Mouse (Mus musculus): ENCODE data around the gene Sept9. TPM values are rescaled to one million over a fixed set of nuclear protein-coding genes. Genes with fewer than 3 reads are reported as not detected.

Sept9 gene
- polyA plus RNA-seq, 1 experiment: 0.37 TPM

GRCm38 (mm10) chr11:117363918-117364317 is 164.5 kb downstream of the Sept9 start:
- TF ChIP-seq TAL1 (IDR thresholded peaks at IDR 0.05; ENCODE audit: low read length) (no peak), GATA1 (IDR thresholded peaks at IDR 0.05; ENCODE audit: low read length) (no peak)
- Histone ChIP-seq H3K4me3 (replicated peaks) (no peak overlapping the region), H3K9me3 (ENCODE audit: control insufficient read depth, low read length) (no peaks in the 10 kb centered on the region), H3K4me1 (ENCODE audit: control insufficient read depth) (no peaks in the 10 kb centered on the region), H3K36me3 (ENCODE audit: control insufficient read depth) (peaks cover 7% of the 10 kb centered on the region), H3K27me3 (ENCODE audit: control insufficient read depth) (no peaks in the 10 kb centered on the region)

- Histone ChIP-seq H3K9me3 (ENCODE audit: control insufficient read depth, low read length) (no peaks in the 10 kb centered on the region), H3K4me3 (replicated peaks) (no peak overlapping the region), H3K4me1 (ENCODE audit: control insufficient read depth) (no peaks in the 10 kb centered on the region), H3K27me3 (ENCODE audit: control insufficient read depth) (no peaks in the 10 kb centered on the region), H3K36me3 (ENCODE audit: control insufficient read depth) (peaks cover 5% of the 10 kb centered on the region)
- no peak for TF ChIP-seq GATA1 (IDR thresholded peaks at IDR 0.05; ENCODE audit: low read length)
- no peak for TF ChIP-seq TAL1 (IDR thresholded peaks at IDR 0.05; ENCODE audit: low read length)
Observed at GRCm38 (mm10) chr11:117366426-117366825, 167.0 kb downstream of the Sept9 start.

GRCm38 (mm10) chr11:117366861-117367357 is 167.4 kb downstream of the Sept9 start:
- no peaks in the 10 kb centered on the region for H3K27me3 ChIP-seq (ENCODE audit: control insufficient read depth)

GRCm38 (mm10) chr11:117367937-117368336 is 168.5 kb downstream of the Sept9 start:
- no peak for TF ChIP-seq GATA1 (IDR thresholded peaks at IDR 0.05; ENCODE audit: low read length)
- TF ChIP-seq TAL1 (IDR thresholded peaks at IDR 0.05; ENCODE audit: low read length): no peak
- Histone ChIP-seq H3K4me3 (replicated peaks) (no peak overlapping the region), H3K27me3 (ENCODE audit: control insufficient read depth) (no peaks in the 10 kb centered on the region)

More at GRCm38 (mm10) chr11:117366861-117367357, 167.4 kb downstream of the Sept9 start:
- no peak overlapping the region for H3K4me3 ChIP-seq (replicated peaks)
- peaks cover under 1% of the 10 kb centered on the region for H3K36me3 ChIP-seq (ENCODE audit: control insufficient read depth)
- H3K4me1 ChIP-seq (ENCODE audit: control insufficient read depth): no peaks in the 10 kb centered on the region
- TF ChIP-seq TAL1 (IDR thresholded peaks at IDR 0.05; ENCODE audit: low read length): no peak
- TF ChIP-seq GATA1 (IDR thresholded peaks at IDR 0.05; ENCODE audit: low read length): no peak
- H3K9me3 ChIP-seq (ENCODE audit: control insufficient read depth, low read length): no peaks in the 10 kb centered on the region

GRCm38 (mm10) chr11:117369347-117369746 is 169.9 kb downstream of the Sept9 start:
- H3K9me3 ChIP-seq (ENCODE audit: control insufficient read depth, low read length): no peaks in the 10 kb centered on the region
- TF ChIP-seq GATA1 (IDR thresholded peaks at IDR 0.05; ENCODE audit: low read length) (no peak), TAL1 (IDR thresholded peaks at IDR 0.05; ENCODE audit: low read length) (no peak)
- H3K4me1 ChIP-seq (ENCODE audit: control insufficient read depth): no peaks in the 10 kb centered on the region
- no peaks in the 10 kb centered on the region for H3K27me3 ChIP-seq (ENCODE audit: control insufficient read depth)
- no peaks in the 10 kb centered on the region for H3K36me3 ChIP-seq (ENCODE audit: control insufficient read depth)
- no peak overlapping the region for H3K4me3 ChIP-seq (replicated peaks)

More at GRCm38 (mm10) chr11:117367937-117368336, 168.5 kb downstream of the Sept9 start:
- no peaks in the 10 kb centered on the region for H3K4me1 ChIP-seq (ENCODE audit: control insufficient read depth)
- H3K9me3 ChIP-seq (ENCODE audit: control insufficient read depth, low read length): no peaks in the 10 kb centered on the region
- no peaks in the 10 kb centered on the region; the same call in 1 of the 2 replicates for H3K36me3 ChIP-seq (ENCODE audit: control insufficient read depth)

GRCm38 (mm10) chr11:117370262-117370850 is 170.9 kb downstream of the Sept9 start:
- Histone ChIP-seq H3K4me3 (replicated peaks) (no peak overlapping the region), H3K27me3 (ENCODE audit: control insufficient read depth) (no peaks in the 10 kb centered on the region), H3K36me3 (ENCODE audit: control insufficient read depth) (no peaks in the 10 kb centered on the region), H3K9me3 (ENCODE audit: control insufficient read depth, low read length) (no peaks in the 10 kb centered on the region), H3K4me1 (ENCODE audit: control insufficient read depth) (no peaks in the 10 kb centered on the region)
- TF ChIP-seq GATA1 (IDR thresholded peaks at IDR 0.05; ENCODE audit: low read length) (no peak), TAL1 (IDR thresholded peaks at IDR 0.05; ENCODE audit: low read length) (no peak)

GRCm38 (mm10) chr11:117372537-117372936 is 173.1 kb downstream of the Sept9 start:
- no peak for TF ChIP-seq TAL1 (IDR thresholded peaks at IDR 0.05; ENCODE audit: low read length)
- TF ChIP-seq GATA1 (IDR thresholded peaks at IDR 0.05; ENCODE audit: low read length): no peak
- H3K27me3 ChIP-seq (ENCODE audit: control insufficient read depth): no peaks in the 10 kb centered on the region; the same call in 1 of the 2 replicates

GRCm38 (mm10) chr11:117373195-117373594 is 173.7 kb downstream of the Sept9 start:
- TF ChIP-seq GATA1 (IDR thresholded peaks at IDR 0.05; ENCODE audit: low read length) (no peak), TAL1 (IDR thresholded peaks at IDR 0.05; ENCODE audit: low read length) (no peak)
- H3K4me1 ChIP-seq (ENCODE audit: control insufficient read depth): no peaks in the 10 kb centered on the region
- H3K36me3 ChIP-seq (ENCODE audit: control insufficient read depth): no peaks in the 10 kb centered on the region
- no peak overlapping the region for H3K4me3 ChIP-seq (replicated peaks)
- H3K9me3 ChIP-seq (ENCODE audit: control insufficient read depth, low read length): no peaks in the 10 kb centered on the region
- H3K27me3 ChIP-seq (ENCODE audit: control insufficient read depth): no peaks in the 10 kb centered on the region; the same call in 1 of the 2 replicates

More at GRCm38 (mm10) chr11:117372537-117372936, 173.1 kb downstream of the Sept9 start:
- Histone ChIP-seq H3K9me3 (ENCODE audit: control insufficient read depth, low read length) (no peaks in the 10 kb centered on the region), H3K4me3 (replicated peaks) (no peak overlapping the region), H3K36me3 (ENCODE audit: control insufficient read depth) (no peaks in the 10 kb centered on the region), H3K4me1 (ENCODE audit: control insufficient read depth) (no peaks in the 10 kb centered on the region)

- no peaks in the 10 kb centered on the region for H3K36me3 ChIP-seq (ENCODE audit: control insufficient read depth)
- H3K9me3 ChIP-seq (ENCODE audit: control insufficient read depth, low read length): no peaks in the 10 kb centered on the region
- H3K27me3 ChIP-seq (ENCODE audit: control insufficient read depth): no peaks in the 10 kb centered on the region; the same call in 1 of the 2 replicates
- H3K4me3 ChIP-seq (replicated peaks): no peak overlapping the region
- TF ChIP-seq TAL1 (IDR thresholded peaks at IDR 0.05; ENCODE audit: low read length) (no peak), GATA1 (IDR thresholded peaks at IDR 0.05; ENCODE audit: low read length) (no peak)
- H3K4me1 ChIP-seq (ENCODE audit: control insufficient read depth): no peaks in the 10 kb centered on the region
Observed at GRCm38 (mm10) chr11:117373870-117374269, 174.4 kb downstream of the Sept9 start.
